Mouse (Mus musculus) heart, postnatal 14 days (tissue): ENCODE measurements around the gene Lhx4. TPM values are rescaled to one million over a fixed set of nuclear protein-coding genes. Genes with fewer than 3 reads are reported as not detected.
A peak's percentile ranks its signal among the peaks of the same experiment; 100 is the strongest.

Source experiments
- DNase-seq, 2 experiments: peaks; one replicate each; pipeline ENCODE4 v3.0.0; 2021 to 2022
- intact Hi-C: fragments of 180-260 bp; cut with DNase I; formaldehyde crosslinking; loops from one replicate; pipeline ENCODE4 v1.15.1; 2025
- total RNA-seq, 2 experiments: library from RNA; stranded (reverse); gene quantifications; 2 replicates each; pipeline ENCODE4 v1.2.3; 2021

Lhx4 gene
- total RNA-seq, 2 experiments from 2014 or later = not detected

GRCm38 (mm10) chr1:155713306-155713705 is 38.2 kb downstream of the Lhx4 start:
- intact Hi-C loops = no loop called here
- DNase-seq = peak in 1 of 2 experiments; percentile 14

- intact Hi-C loops = no loop called here
Observed at GRCm38 (mm10) chr1:155704182-155704581, 47.3 kb downstream of the Lhx4 start.

GRCm38 (mm10) chr1:155703191-155703680 is 48.2 kb downstream of the Lhx4 start:
- intact Hi-C loops = no loop called here
- DNase-seq = no peak

More at GRCm38 (mm10) chr1:155704182-155704581, 47.3 kb downstream of the Lhx4 start:
- no peak for DNase-seq

- peak; percentile 23 to 28 for DNase-seq
- intact Hi-C loops = no loop called here
Observed at GRCm38 (mm10) chr1:155700886-155701285, 50.6 kb downstream of the Lhx4 start.

- no peak for DNase-seq
- intact Hi-C loops = no loop called here
Observed at GRCm38 (mm10) chr1:155698373-155699159, 52.9 kb downstream of the Lhx4 start.

- intact Hi-C loops = no loop called here
Observed at GRCm38 (mm10) chr1:155693443-155693842, 58.0 kb downstream of the Lhx4 start.

GRCm38 (mm10) chr1:155693026-155693425 is 58.5 kb downstream of the Lhx4 start:
- no peak for DNase-seq
- intact Hi-C loops = no loop called here

More at GRCm38 (mm10) chr1:155693443-155693842, 58.0 kb downstream of the Lhx4 start:
- no peak for DNase-seq

GRCm38 (mm10) chr1:155692230-155692629 is 59.3 kb downstream of the Lhx4 start:
- no peak for DNase-seq
- intact Hi-C loops = no loop called here

- no peak for DNase-seq
- intact Hi-C loops = no loop called here
Observed at GRCm38 (mm10) chr1:155689558-155689957, 61.9 kb downstream of the Lhx4 start.

GRCm38 (mm10) chr1:155689141-155689540 is 62.3 kb downstream of the Lhx4 start:
- no peak for DNase-seq
- intact Hi-C loops = no loop called here

- DNase-seq = peak in 1 of 2 experiments; percentile 10
- intact Hi-C loops = no loop called here
Observed at GRCm38 (mm10) chr1:155686816-155687215, 64.7 kb downstream of the Lhx4 start.

GRCm38 (mm10) chr1:155681116-155681799 is 70.2 kb downstream of the Lhx4 start:
- intact Hi-C loops = no loop called here
- DNase-seq = no peak

- DNase-seq = no peak
- intact Hi-C loops = no loop called here
Observed at GRCm38 (mm10) chr1:155675570-155675969, 75.9 kb downstream of the Lhx4 start.

- no peak for DNase-seq
- intact Hi-C loops = no loop called here
Observed at GRCm38 (mm10) chr1:155663994-155664393, 87.5 kb downstream of the Lhx4 start.

- intact Hi-C loops = no loop called here
Observed at GRCm38 (mm10) chr1:155656321-155656720, 95.2 kb downstream of the Lhx4 start.

GRCm38 (mm10) chr1:155654961-155655360 is 96.5 kb downstream of the Lhx4 start:
- DNase-seq = no peak
- intact Hi-C loops = no loop called here

More at GRCm38 (mm10) chr1:155656321-155656720, 95.2 kb downstream of the Lhx4 start:
- DNase-seq = no peak

- intact Hi-C loops = no loop called here
Observed at GRCm38 (mm10) chr1:155650121-155650846, 101.2 kb downstream of the Lhx4 start.

More at GRCm38 (mm10) chr1:155650121-155650846, 101.2 kb downstream of the Lhx4 start:
- DNase-seq = peak in 1 of 2 experiments; percentile 20
